Mouse (Mus musculus) kidney, adult 2 months (tissue): ENCODE measurements around the gene Eya2.

Source experiments
- CTCF ChIP-seq: fragments of 200-500 bp; conservative IDR thresholded peaks from 2 replicates; pipeline ENCODE4 v1.5.1; 2011; ENCODE audit warnings: low read depth, mild to moderate bottlenecking, control low read depth, low read length, moderate library complexity, mixed read lengths; ENCODE audit not compliant: insufficient read depth, insufficient read length
- POLR2A ChIP-seq: fragments of 200-500 bp; IDR thresholded peaks from one replicate; pipeline ENCODE4 v1.6.1; 2011; ENCODE audit warnings: low read depth, low read length, control low read depth

GRCm38 (mm10) chr2:165545687-165546086 is 49.1 kb upstream of the Eya2 start:
- TF ChIP-seq CTCF: no peak
- no peak for TF ChIP-seq POLR2A
